Mouse (Mus musculus): Measurements from ENCODE around the gene Osbpl8.

DNA sequence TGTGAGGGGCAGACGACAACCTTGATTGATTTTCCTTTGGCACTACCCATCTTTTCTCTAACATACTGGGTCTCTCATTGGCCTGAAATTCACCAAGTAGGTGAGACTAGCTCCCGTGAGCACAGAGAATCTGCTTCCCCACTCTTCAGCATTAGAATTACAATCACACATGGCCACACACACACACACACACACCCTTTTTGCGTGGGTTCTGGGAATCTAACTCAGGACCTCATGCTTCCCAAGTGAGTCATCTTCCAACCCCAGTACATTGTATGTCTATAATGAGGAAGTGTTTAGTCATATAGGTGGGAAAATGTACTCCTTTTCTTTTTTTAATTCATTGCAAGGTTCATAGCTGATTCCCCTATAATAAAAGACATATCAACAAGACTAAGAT is 92.8 kb downstream of the Osbpl8 start:
- TF ChIP-seq CTCF (IDR thresholded peaks at IDR 0.05; ENCODE audit: low read depth, low read length) = no peak
- TF ChIP-seq POLR2AphosphoS5 (IDR thresholded peaks at IDR 0.05; ENCODE audit: insufficient replicate concordance, low read depth, low read length) = no peak

Measured in G1E (cell line).